Mouse (Mus musculus): ENCODE results near the gene Mybbp1a. TPM values are rescaled to one million over a fixed set of nuclear protein-coding genes. Genes with fewer than 3 reads are reported as not detected.
A peak's percentile ranks its signal among the peaks of the same experiment; 100 is the strongest.

Mybbp1a gene
- polyA plus RNA-seq, 1 experiment from 2014 or later, result 63.1 TPM

DNA sequence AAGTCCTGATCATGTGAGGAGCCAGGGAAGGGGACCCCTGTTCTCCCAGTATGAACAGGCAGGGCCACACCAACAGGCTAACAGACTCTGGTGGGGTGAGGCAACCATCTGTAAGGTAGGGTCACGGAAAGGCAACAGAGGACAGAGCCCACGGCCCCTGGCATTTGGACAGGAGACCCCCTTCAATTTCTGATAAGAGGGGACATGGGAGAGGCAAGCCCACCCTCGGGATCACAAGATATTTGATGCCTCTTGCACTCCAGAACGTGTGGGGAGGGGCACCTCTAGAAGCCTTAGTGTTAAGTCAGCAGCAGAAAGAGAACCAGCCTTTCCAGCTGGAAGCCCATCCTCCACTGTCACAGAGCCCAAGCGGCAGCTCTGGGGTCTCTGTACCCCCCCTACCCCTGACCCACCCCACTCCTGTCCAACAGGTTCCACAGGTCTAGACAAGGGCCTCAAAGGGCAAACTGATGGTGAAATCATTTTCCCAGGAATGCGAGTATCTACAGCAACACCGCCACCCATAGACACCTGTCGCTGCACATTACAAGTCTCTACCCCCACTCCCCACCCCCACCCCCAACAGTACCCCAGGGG lies 35.0 kb upstream of the Mybbp1a start:
- ATAC-seq (ENCODE audit: low FRiP score), result no peak
- WGBS, result 60% methylated on average over 8 of the region's 8 CpGs
- Histone ChIP-seq H3K9ac (replicated peaks) (no peak overlapping the region), H3K27me3 (replicated peaks) (peaks cover 27% of the 10 kb centered on the region), H3K36me3 (no peaks in the 10 kb centered on the region), H3K27ac (replicated peaks) (no peak overlapping the region), H3K4me3 (replicated peaks) (no peak overlapping the region), H3K4me1 (peaks cover 17% of the 10 kb centered on the region), H3K4me2 (no peak overlapping the region), H3K9me3 (replicated peaks) (no peaks in the 10 kb centered on the region)

DNA sequence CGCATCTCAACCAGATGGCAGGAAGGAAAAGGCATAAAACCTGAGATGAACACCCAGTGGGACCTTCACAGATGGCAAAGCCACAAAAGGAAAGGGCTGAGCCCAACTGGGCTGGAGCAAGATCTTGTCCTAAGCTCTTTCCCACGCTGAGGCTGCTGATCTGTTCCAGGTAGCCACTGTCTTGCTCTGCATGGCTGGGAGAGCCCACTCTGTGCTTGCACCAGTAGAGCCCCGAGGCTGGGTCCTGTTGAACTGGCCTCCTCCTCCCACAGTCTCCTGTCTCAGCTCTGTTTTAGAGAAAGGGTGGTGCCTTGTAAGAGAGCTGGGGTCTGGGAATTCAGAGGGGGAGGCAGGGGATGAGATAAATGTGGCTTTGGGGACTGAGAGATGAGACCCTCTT lies 34.1 kb upstream of the Mybbp1a start:
- Histone ChIP-seq H3K4me2 (no peak overlapping the region), H3K9ac (replicated peaks) (no peak overlapping the region), H3K4me1 (peaks cover 25% of the 10 kb centered on the region), H3K4me3 (replicated peaks) (no peak overlapping the region), H3K27me3 (replicated peaks) (peaks cover 31% of the 10 kb centered on the region), H3K9me3 (replicated peaks) (no peaks in the 10 kb centered on the region), H3K36me3 (no peaks in the 10 kb centered on the region), H3K27ac (replicated peaks) (no peak overlapping the region)
- WGBS, result 20% methylated on average over 3 of the region's 3 CpGs
- no peak for ATAC-seq (ENCODE audit: low FRiP score)

DNA sequence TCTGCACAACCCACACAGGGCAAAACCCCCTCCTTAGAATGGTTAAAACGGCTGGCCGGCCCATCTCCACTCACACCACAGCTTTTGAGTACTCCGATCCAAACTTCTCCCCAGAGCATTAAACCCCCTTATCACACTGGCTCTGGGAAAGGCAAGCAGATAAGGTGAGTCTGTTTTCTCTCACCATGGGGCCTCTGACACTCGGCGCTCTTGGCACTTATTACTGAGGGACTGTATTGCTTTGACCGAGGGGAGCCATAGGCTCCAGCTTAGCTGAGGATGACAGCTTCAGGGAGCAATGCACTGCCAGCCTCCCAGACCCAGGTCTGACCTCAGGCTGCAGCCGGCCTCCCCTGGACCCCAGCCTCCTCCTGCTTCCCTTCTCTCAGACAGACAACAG lies 33.6 kb upstream of the Mybbp1a start:
- WGBS, result 24% methylated on average over 7 of the region's 7 CpGs
- Histone ChIP-seq H3K4me2 (no peak overlapping the region), H3K36me3 (no peaks in the 10 kb centered on the region), H3K4me3 (replicated peaks) (no peak overlapping the region), H3K9ac (replicated peaks) (no peak overlapping the region), H3K4me1 (peaks cover 25% of the 10 kb centered on the region), H3K27me3 (replicated peaks) (peaks cover 33% of the 10 kb centered on the region), H3K9me3 (replicated peaks) (no peaks in the 10 kb centered on the region), H3K27ac (replicated peaks) (no peak overlapping the region)
- ATAC-seq (ENCODE audit: low FRiP score), result no peak

DNA sequence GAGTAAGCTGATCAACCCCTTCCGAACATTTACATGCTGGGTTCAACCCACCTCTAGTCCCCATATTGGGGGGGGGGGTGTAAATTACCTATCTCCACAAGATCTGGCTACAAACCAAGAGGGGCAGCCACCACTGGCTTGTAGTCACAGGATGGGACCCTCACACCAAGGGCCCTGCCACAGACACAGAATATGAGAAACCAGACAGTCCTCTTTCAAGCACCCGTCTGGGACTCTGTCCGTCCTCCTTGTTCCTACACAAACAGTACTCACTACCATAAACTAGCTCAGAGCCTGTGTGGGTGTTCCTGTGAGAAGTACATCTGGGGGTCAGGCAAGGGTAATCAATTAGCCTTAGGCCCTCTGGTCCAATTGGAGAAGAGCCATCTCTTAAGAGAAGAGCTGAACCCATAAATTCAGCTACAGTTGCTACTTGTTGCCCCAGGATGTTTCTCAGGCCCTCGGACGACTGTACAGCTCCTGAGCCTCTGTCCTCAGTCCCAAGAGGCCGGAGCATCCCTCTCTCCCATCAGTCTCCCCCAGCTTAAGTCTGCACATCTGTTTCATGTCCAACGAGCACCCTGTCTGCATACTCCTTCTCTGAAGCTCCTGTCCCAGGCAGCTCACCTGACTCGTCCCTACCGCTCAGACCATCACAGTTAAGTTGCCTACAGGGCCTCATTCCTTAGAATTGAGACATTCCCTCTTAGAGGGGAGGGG lies 32.5 kb upstream of the Mybbp1a start:
- Histone ChIP-seq H3K9me3 (replicated peaks) (no peaks in the 10 kb centered on the region), H3K9ac (replicated peaks) (no peak overlapping the region), H3K4me2 (peak overlapping the region; percentile 9; the same call in 1 of the 2 replicates), H3K4me3 (replicated peaks) (no peak overlapping the region), H3K27me3 (replicated peaks) (peaks cover 39% of the 10 kb centered on the region), H3K27ac (replicated peaks) (no peak overlapping the region), H3K4me1 (peaks cover 25% of the 10 kb centered on the region), H3K36me3 (no peaks in the 10 kb centered on the region)
- 31% methylated on average over 9 of the region's 9 CpGs for WGBS
- ATAC-seq (ENCODE audit: low FRiP score), result no peak

- no peak for ATAC-seq (ENCODE audit: low FRiP score)
- Histone ChIP-seq H3K9me3 (replicated peaks) (no peaks in the 10 kb centered on the region), H3K36me3 (no peaks in the 10 kb centered on the region), H3K27me3 (replicated peaks) (peaks cover 39% of the 10 kb centered on the region), H3K9ac (replicated peaks) (no peak overlapping the region), H3K4me2 (peak overlapping the region; percentile 100), H3K27ac (replicated peaks) (no peak overlapping the region), H3K4me1 (peaks cover 25% of the 10 kb centered on the region), H3K4me3 (replicated peaks) (no peak overlapping the region)
- 53% methylated on average over 12 of the region's 12 CpGs for WGBS
Measured at GRCm38 (mm10) chr11:72409649-72410385, 31.3 kb upstream of the Mybbp1a start.

GRCm38 (mm10) chr11:72410521-72411092 lies 30.5 kb upstream of the Mybbp1a start:
- Histone ChIP-seq H3K36me3 (no peaks in the 10 kb centered on the region), H3K4me1 (peaks cover 25% of the 10 kb centered on the region), H3K4me3 (replicated peaks) (peak overlapping the region; percentile 62), H3K27ac (replicated peaks) (no peak overlapping the region), H3K4me2 (peak overlapping the region; percentile 100), H3K27me3 (replicated peaks) (peaks cover 39% of the 10 kb centered on the region), H3K9me3 (replicated peaks) (no peaks in the 10 kb centered on the region), H3K9ac (replicated peaks) (peak overlapping the region; percentile 72)
- ATAC-seq (ENCODE audit: low FRiP score), result no peak
- 1% methylated on average over 25 of the region's 25 CpGs for WGBS

- peak; percentile 86 for ATAC-seq (ENCODE audit: low FRiP score)
- Histone ChIP-seq H3K36me3 (no peaks in the 10 kb centered on the region), H3K27ac (replicated peaks) (peak within 1 kb of the TSS; percentile 63; the same call in 1 of the 2 replicates), H3K9me3 (replicated peaks) (no peaks in the 10 kb centered on the region), H3K27me3 (replicated peaks) (peaks cover 39% of the 10 kb centered on the region), H3K9ac (replicated peaks) (peak within 1 kb of the TSS; percentile 72), H3K4me2 (peak within 1 kb of the TSS; percentile 100), H3K4me1 (peaks cover 25% of the 10 kb centered on the region), H3K4me3 (replicated peaks) (peak within 1 kb of the TSS; percentile 62)
- WGBS, result under 1% methylated on average over 82 of the region's 86 CpGs
Measured at GRCm38 (mm10) chr11:72411093-72411921, 29.8 kb upstream of the Mybbp1a start, which contains the start of gene Smtnl2. Smtnl2 (minus strand) TSS chr11:72411713.

- WGBS, result 32% methylated on average over 9 of the region's 9 CpGs
- Histone ChIP-seq H3K9ac (replicated peaks) (peak overlapping the region; percentile 72), H3K4me1 (peaks cover 25% of the 10 kb centered on the region), H3K9me3 (replicated peaks) (no peaks in the 10 kb centered on the region), H3K4me2 (peak overlapping the region; percentile 100), H3K36me3 (no peaks in the 10 kb centered on the region), H3K27me3 (replicated peaks) (peaks cover 39% of the 10 kb centered on the region), H3K4me3 (replicated peaks) (peak overlapping the region; percentile 62), H3K27ac (replicated peaks) (no peak overlapping the region)
- ATAC-seq (ENCODE audit: low FRiP score), result no peak
Measured at GRCm38 (mm10) chr11:72411945-72412344, 29.2 kb upstream of the Mybbp1a start.

DNA sequence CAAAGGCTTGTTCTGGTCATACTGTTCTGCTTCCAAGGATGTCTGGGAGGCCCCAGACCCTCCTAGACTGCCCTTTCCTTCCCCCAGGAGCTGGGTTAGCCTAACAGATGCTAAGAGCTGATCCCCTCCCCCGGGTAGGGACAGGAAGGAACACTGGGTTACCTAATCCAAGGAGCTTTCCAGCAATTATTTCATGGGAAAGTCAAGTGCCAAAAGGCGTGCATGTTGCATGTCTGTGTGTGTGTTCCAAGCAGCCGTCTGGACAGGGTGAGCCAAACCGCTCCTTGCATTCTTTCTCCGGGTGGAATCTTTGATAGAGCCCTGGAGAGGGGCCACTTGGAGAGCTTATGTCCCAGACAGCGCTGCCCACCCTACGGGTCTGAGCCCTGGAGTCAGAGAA lies 28.1 kb upstream of the Mybbp1a start:
- Histone ChIP-seq H3K4me3 (replicated peaks) (no peak overlapping the region), H3K4me1 (peaks cover 29% of the 10 kb centered on the region), H3K9ac (replicated peaks) (no peak overlapping the region), H3K27ac (replicated peaks) (no peak overlapping the region), H3K9me3 (replicated peaks) (no peaks in the 10 kb centered on the region), H3K4me2 (no peak overlapping the region), H3K36me3 (no peaks in the 10 kb centered on the region), H3K27me3 (replicated peaks) (peaks cover 31% of the 10 kb centered on the region)
- no peak for ATAC-seq (ENCODE audit: low FRiP score)
- WGBS, result 84% methylated on average over 7 of the region's 7 CpGs

DNA sequence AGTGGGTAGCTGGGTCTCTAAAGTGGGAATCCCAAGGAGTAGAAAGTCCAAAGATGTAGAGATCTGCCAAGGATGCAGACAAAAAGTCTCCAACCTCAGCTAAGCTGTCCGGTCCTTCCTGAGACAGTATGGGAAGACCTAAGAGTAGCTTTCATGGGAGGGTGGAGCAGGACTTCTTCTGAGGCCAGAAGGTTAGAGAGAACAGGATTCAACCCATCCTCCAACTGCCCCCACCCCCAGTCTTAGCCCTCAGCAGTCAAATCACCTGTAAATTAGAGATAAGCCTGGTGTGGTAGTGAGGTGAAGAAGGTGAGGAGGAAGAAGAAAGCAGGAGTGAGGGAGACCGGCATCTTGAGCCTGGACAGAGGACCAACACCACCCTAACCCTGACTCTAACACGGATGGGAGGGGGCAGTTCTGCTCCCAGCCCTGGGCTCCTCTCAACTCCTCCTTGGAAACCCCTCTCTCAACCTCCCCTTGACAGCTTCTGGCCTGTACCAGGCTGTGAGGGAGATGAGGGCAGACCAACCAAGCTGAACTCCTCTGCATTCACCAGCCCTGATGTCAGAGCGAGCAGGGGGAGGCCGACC lies 27.5 kb upstream of the Mybbp1a start:
- H3K4me1 ChIP-seq, result peaks cover 26% of the 10 kb centered on the region
- H3K27ac ChIP-seq (replicated peaks), result no peak overlapping the region
- peaks cover 26% of the 10 kb centered on the region for H3K27me3 ChIP-seq (replicated peaks)
- H3K4me2 ChIP-seq, result no peak overlapping the region
- ATAC-seq (ENCODE audit: low FRiP score), result no peak
- WGBS, result 79% methylated on average over 5 of the region's 5 CpGs
- no peak overlapping the region for H3K4me3 ChIP-seq (replicated peaks)
- H3K9me3 ChIP-seq (replicated peaks), result no peaks in the 10 kb centered on the region
- no peaks in the 10 kb centered on the region for H3K36me3 ChIP-seq
- no peak overlapping the region for H3K9ac ChIP-seq (replicated peaks)

DNA sequence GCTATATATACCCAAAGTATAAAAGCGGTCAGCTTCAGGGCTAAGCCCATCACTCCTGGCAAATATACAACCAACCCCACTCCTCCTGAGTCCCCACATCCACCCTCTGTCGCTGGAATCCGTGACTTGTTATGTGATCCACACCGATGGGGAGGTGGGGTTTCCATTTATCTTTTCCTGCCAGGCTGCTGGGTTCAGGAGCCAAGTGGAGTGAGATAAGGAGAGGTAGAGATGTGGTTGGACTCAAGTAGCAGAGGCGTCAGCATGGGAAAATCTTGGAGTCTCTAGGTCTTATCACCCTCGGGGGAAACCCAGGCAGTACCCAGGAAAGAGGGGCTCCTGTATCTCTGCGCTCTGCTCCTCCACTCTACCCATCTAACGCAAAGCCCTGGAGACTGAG lies 26.0 kb upstream of the Mybbp1a start:
- Histone ChIP-seq H3K27ac (replicated peaks) (no peak overlapping the region), H3K4me1 (peaks cover 20% of the 10 kb centered on the region), H3K9ac (replicated peaks) (no peak overlapping the region), H3K36me3 (no peaks in the 10 kb centered on the region), H3K9me3 (replicated peaks) (no peaks in the 10 kb centered on the region), H3K27me3 (replicated peaks) (peaks cover 16% of the 10 kb centered on the region), H3K4me3 (replicated peaks) (no peak overlapping the region), H3K4me2 (no peak overlapping the region)
- 83% methylated on average over 8 of the region's 8 CpGs for WGBS
- ATAC-seq (ENCODE audit: low FRiP score), result no peak

All from neural tube, embryonic 15.5 days (tissue).